Mouse (Mus musculus) heart, embryonic 10.5 days (tissue): ENCODE data around the gene Fam189a2. TPM values are rescaled to one million over a fixed set of nuclear protein-coding genes. Genes with fewer than 3 reads are reported as not detected.

Experiments used
- DNase-seq: peaks from one replicate; pipeline ENCODE4 v3.0.0-alpha.2; 2017; ENCODE audit warnings: low spot score
- H3K27ac ChIP-seq: fragments of 300-500 bp; sonication (generic); 2 replicates; pipeline ENCODE4 v1.5.1; 2016; ENCODE audit warnings: mild to moderate bottlenecking
- H3K27me3 ChIP-seq: fragments of 300-500 bp; sonication (generic); 2 replicates; pipeline ENCODE4 v1.6.1; 2016; ENCODE audit warnings: mild to moderate bottlenecking; ENCODE audit not compliant: poor library complexity, insufficient read depth, severe bottlenecking
- H3K36me3 ChIP-seq: fragments of 300-500 bp; sonication (generic); 2 replicates; pipeline ENCODE4 v1.6.1; 2016; ENCODE audit warnings: mild to moderate bottlenecking, moderate library complexity
- H3K4me1 ChIP-seq: fragments of 300-500 bp; sonication (generic); 2 replicates; pipeline ENCODE4 v1.6.1; 2016; ENCODE audit warnings: mild to moderate bottlenecking
- H3K4me3 ChIP-seq: fragments of 300-500 bp; sonication (generic); 2 replicates; pipeline ENCODE4 v1.5.1; 2016; ENCODE audit warnings: mild to moderate bottlenecking, moderate library complexity
- H3K9me3 ChIP-seq: fragments of 300-500 bp; sonication (generic); 2 replicates; pipeline ENCODE4 v1.6.1; 2016; ENCODE audit warnings: mild to moderate bottlenecking, moderate library complexity
- WGBS: fragments of 180-500 bp; shearing (Covaris S2); methylation state at CpG from one replicate; pipeline ENCODE4 v1.1.7; 2016; 5-methylcytosine and 5-hydroxymethylcytosine counted together
- polyA plus RNA-seq: library from polyadenylated mRNA; unstranded; fragments of >200 nt; fragmentation: Nextera tagmentation; extraction: Ambion mirVana; gene quantifications from 2 replicates; pipeline ENCODE4 v1.2.1, GENCODE M21; 2016

The Fam189a2 gene
- polyA plus RNA-seq = 3.3 and 5.3 TPM in 2 replicates

DNA sequence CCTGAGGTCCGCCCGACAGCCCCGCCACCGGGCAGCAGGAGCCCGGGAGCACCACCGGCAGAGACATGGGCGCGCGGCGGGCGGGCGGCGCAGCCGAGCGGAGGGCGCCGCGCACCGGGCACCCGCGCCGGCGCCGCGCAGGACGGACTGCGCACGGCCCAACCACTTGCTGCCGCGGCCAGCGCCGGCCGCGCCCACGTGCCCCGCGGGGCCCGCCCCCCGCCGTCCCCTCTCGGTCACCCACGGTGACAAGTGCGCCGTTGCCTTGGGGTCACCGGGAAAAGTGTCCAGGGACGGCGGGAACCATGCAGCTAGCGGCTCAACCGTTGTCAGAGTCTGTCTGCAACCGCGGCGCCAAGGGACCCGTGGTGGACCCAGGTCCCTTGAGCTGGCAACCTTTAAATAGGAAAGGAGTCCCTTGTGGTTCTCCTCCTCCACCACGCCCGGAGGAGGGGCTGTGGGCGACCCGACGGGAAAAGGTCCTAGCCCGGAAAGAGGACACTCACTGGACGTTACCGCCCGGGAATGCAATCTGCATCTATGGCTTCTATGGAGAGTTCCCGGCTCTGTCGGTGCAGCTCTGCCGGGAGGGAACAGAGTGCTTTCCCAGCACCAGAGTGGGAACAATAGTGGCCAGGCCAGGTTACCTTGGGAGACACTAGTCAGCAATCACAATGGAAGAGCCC lies at the start of gene Fam189a2:
Gene Fam189a2 (minus strand): TSS at position 149 of the 686 bp plus-strand sequence.
- Histone ChIP-seq H3K36me3 (no peaks in the 10 kb centered on the region; the same call in 1 of the 2 replicates), H3K27ac (peak within 1 kb of the TSS; percentile 90), H3K27me3 (peaks cover 13% of the 10 kb centered on the region; the same call in 1 of the 2 replicates), H3K9me3 (no peaks in the 10 kb centered on the region), H3K4me3 (peak within 1 kb of the TSS; percentile 83), H3K4me1 (peaks cover 18% of the 10 kb centered on the region)
- peak; percentile 80 for DNase-seq
- WGBS = 2% methylated on average over 56 of the region's 65 CpGs

DNA sequence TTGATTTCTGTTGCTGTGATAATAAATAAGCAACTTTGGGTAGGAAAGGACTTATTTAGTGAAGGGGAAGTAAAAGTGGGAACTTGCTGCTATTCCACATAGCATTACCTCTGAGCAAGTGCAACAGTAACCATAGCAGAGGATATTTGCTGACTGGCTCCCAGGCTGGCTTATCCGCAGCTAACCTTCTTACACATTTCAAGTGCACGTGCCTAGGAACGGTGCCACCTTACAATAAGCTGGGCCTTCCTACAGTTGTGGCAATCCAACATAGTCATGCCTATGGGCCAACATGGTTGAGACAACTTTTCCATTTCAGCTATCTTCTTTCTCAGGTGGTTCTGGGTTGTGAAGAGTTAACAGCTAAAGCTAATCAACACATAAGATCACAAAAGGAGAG lies 46.8 kb upstream of the Fam189a2 start:
- Histone ChIP-seq H3K4me1 (peaks cover 20% of the 10 kb centered on the region), H3K27ac (no peak overlapping the region), H3K27me3 (no peaks in the 10 kb centered on the region), H3K36me3 (no peaks in the 10 kb centered on the region), H3K4me3 (no peak overlapping the region), H3K9me3 (no peaks in the 10 kb centered on the region)
- 87% methylated on average over 3 of the region's 3 CpGs for WGBS
- DNase-seq = no peak

DNA sequence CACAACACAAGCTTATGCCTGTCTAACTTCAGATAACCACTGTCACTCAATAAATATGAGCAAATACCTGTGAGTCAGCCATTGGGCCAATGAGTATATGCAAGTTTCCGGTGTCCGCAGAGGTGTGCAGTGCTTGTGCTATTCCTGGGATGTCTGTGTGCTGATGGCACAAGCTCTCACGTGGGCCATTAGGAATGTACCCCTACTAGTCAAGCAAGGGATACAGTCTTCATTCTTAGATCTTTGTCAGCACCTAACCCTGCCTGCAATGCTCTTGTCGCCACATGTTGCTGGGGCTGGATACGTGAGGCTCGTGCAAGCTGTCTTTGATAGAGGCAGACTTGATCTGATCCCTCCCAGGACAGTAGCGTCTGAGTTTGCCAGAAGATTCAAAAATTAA lies 45.7 kb upstream of the Fam189a2 start:
- Histone ChIP-seq H3K36me3 (no peaks in the 10 kb centered on the region), H3K9me3 (no peaks in the 10 kb centered on the region), H3K27ac (no peak overlapping the region), H3K4me3 (no peak overlapping the region), H3K27me3 (no peaks in the 10 kb centered on the region), H3K4me1 (peaks cover 20% of the 10 kb centered on the region)
- DNase-seq = no peak
- 76% methylated on average over 7 of the region's 7 CpGs for WGBS

DNA sequence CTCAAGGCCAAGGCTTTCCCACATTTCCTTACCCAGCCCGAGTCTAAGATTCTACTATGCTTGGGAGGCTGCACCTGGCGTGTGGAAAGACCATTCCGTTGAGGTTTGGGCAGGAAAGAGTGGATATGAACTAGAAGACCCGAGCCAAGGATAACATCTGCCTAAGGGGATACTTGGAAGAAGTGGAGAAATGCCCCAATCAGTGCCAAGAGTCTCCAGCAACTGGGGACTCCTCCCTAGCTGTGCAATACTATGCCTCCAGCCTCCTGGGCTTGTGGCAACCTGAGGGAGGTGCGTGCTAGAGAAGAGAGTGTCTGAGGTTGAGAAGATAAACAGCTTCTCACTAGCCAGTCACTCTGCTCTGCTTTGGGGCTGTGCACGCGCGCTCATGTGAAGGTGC lies 45.1 kb upstream of the Fam189a2 start:
- WGBS = 84% methylated on average over 8 of the region's 8 CpGs
- peaks cover 16% of the 10 kb centered on the region for H3K4me1 ChIP-seq
- 0 out of 2 replicates have a peak overlapping the region, but pooled peaks have one; percentile 17 for H3K27ac ChIP-seq
- H3K9me3 ChIP-seq = no peaks in the 10 kb centered on the region
- no peaks in the 10 kb centered on the region for H3K27me3 ChIP-seq
- DNase-seq = no peak
- H3K4me3 ChIP-seq = no peak overlapping the region
- H3K36me3 ChIP-seq = no peaks in the 10 kb centered on the region

DNA sequence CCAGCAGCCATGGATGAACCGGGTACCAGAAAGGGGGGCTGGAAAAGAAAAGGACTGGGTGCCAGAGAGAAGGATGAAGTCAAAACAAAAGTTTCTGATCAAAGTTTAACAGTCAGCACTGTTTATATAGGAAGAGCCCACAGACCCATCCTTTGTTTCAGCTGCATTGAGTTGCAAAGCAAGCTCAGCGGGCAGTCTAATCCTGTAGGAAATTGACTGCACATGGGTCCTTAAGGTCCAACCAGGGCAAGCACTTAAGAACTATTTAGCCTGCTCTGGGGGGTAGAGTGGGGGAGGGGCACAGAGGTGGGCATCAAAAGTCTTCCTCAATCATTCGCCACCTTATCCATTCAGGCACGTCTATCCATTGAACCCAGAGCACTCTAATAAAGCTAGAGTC lies 42.3 kb upstream of the Fam189a2 start:
- WGBS = 75% methylated on average over 4 of the region's 4 CpGs

DNA sequence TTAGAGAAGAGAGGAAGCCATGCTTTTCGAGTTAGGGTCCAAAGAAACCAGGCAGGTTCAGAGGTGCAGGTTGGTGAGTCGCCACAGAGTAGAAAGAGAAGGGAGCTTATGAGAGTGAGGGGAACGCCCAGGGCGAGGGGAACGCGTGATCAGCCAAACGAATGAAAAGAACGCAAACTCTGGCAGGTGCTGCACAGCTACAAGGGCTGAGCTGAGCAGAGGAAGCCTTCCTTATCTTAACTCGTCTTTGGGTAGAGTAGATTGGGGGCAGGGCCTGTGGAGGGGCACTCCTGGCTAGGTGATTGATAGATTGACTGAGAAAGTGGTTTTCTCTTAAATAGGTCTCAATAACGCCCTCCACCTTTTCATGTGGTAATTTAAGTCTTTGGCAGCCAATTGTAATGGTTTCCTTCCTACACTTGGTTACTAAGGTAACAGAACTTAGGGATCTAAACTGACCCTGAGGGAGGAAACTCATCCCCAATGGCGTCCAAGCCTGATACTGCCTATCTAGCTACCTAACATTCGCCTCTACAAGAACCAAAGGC lies 33.6 kb upstream of the Fam189a2 start:
- 49% methylated on average over 12 of the region's 12 CpGs for WGBS
- H3K27me3 ChIP-seq = no peaks in the 10 kb centered on the region
- no peaks in the 10 kb centered on the region for H3K36me3 ChIP-seq
- H3K27ac ChIP-seq = no peak overlapping the region
- H3K4me1 ChIP-seq = no peaks in the 10 kb centered on the region
- H3K9me3 ChIP-seq = no peaks in the 10 kb centered on the region
- H3K4me3 ChIP-seq = no peak overlapping the region
- DNase-seq = no peak

More for the DNA sequence above, 42.3 kb upstream of the Fam189a2 start:
- Histone ChIP-seq H3K4me3 (no peak overlapping the region), H3K9me3 (no peaks in the 10 kb centered on the region), H3K27me3 (no peaks in the 10 kb centered on the region), H3K4me1 (peaks cover 3% of the 10 kb centered on the region; the same call in 1 of the 2 replicates), H3K27ac (no peak overlapping the region), H3K36me3 (no peaks in the 10 kb centered on the region)
- no peak for DNase-seq

DNA sequence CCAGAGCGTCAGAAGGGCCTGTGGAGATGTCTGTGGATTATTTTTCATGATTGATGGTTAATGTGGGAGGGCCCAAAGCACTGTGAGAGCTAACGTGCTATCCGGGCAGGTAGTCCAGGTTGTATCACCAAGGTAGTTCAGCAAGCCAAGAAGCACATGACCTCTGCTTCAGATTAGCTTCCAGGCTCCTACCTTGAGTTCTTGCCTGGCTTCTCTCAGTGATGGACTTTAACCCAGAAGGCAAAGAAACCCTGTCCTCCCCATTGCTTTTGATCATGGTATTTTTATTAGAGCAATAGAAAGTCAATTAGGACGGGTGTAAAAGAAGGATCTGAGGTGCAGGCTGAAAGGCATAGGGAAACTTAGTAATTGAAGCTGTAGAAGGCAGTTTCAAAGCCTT lies 32.8 kb upstream of the Fam189a2 start:
- no peak overlapping the region for H3K27ac ChIP-seq
- WGBS = 75% methylated on average over 4 of the region's 4 CpGs
- H3K27me3 ChIP-seq = no peaks in the 10 kb centered on the region
- no peaks in the 10 kb centered on the region for H3K9me3 ChIP-seq
- peaks cover 3% of the 10 kb centered on the region; the same call in 1 of the 2 replicates for H3K4me1 ChIP-seq
- DNase-seq = no peak
- no peaks in the 10 kb centered on the region for H3K36me3 ChIP-seq
- no peak overlapping the region for H3K4me3 ChIP-seq

DNA sequence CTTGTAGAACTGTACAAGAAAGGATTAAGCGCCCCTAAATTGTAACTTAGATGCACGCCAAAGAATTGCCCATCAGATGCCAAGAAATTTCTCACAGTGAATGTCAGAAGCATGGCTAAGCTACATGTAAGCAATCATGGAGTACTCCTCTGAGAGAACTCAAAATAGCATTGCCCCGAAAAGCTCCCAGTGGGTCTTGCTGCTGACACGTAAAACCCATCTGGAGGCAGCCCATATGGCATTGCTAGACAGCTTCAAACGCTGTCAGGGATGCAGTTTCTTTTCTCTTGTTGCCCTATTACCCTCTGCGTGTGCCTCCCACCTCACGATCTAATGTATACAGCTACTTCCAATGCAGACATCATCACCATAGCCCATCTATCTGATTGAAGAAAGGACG lies 28.0 kb upstream of the Fam189a2 start:
- no peaks in the 10 kb centered on the region for H3K27me3 ChIP-seq
- no peaks in the 10 kb centered on the region for H3K9me3 ChIP-seq
- H3K4me1 ChIP-seq = peaks cover 25% of the 10 kb centered on the region
- H3K36me3 ChIP-seq = no peaks in the 10 kb centered on the region
- 69% methylated on average over 8 of the region's 8 CpGs for WGBS
- DNase-seq = no peak
- H3K27ac ChIP-seq = peak overlapping the region; percentile 73
- no peak overlapping the region for H3K4me3 ChIP-seq

DNA sequence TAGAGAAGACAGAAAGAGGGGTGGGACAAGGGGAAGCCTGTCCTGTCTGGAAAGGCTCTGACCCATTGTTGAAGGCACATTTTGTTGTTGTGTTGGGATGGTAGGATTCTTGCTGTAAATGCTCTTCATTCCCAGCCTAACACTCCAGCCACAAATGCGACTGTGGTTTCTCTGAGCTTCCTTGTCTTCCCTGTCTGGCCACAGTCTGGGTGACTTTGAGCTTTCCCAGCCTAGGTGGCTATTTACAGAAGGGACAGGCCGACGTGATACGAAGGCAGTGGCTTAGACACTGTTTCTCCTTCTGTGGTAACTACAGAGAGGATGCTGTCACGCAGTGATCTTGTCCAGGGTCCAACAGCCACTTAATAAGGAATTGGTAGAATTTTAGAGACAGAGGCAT lies 27.2 kb upstream of the Fam189a2 start:
- peaks cover 25% of the 10 kb centered on the region for H3K4me1 ChIP-seq
- H3K4me3 ChIP-seq = no peak overlapping the region
- H3K27me3 ChIP-seq = no peaks in the 10 kb centered on the region
- 30% methylated on average over 5 of the region's 5 CpGs for WGBS
- DNase-seq = peak; percentile 88
- no peaks in the 10 kb centered on the region for H3K36me3 ChIP-seq
- H3K9me3 ChIP-seq = no peaks in the 10 kb centered on the region
- H3K27ac ChIP-seq = peak overlapping the region; percentile 84; the same call in 1 of the 2 replicates

DNA sequence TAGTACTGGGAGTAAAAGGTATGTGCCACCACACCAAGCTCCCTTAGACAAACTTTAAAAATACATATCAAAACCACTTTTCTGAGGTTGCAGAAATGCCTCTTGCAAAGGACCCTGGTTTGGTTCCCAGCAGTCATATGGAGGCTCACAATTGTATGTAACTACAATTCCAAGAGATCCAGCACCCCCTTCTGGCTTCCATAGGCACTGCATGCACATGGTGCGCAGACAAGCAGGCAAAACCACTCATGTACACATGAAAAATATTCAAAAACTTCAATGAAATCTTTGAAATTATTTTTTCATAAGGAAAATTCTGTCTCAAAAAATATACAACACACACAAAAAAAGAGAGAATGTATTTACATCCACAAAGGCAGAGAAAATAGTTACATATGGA lies 26.1 kb upstream of the Fam189a2 start:
- 90% methylated on average over 1 of the region's 1 CpGs for WGBS
- Histone ChIP-seq H3K27me3 (no peaks in the 10 kb centered on the region), H3K4me3 (no peak overlapping the region), H3K27ac (peak overlapping the region; percentile 84; the same call in 1 of the 2 replicates), H3K4me1 (peaks cover 25% of the 10 kb centered on the region), H3K9me3 (no peaks in the 10 kb centered on the region), H3K36me3 (no peaks in the 10 kb centered on the region)
- no peak for DNase-seq

DNA sequence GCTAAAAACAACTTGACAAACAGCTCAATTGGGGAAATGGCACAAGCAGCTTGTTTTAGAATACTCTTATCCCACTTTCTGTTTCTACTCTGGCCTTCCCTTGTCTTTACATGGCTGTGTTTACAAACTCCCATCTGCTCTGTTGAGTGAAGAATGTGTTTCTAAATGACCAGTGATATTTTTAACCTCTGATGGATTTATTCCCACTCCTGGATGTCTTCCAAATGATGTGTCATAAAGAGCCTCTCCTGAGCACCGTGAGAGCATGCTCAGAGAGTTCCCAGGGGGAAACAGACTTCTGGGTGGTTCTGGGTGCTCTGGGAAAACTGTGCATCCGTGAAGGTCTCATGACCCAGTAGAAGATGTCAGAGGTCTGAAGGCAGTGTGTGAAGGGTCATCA lies 24.1 kb upstream of the Fam189a2 start:
- Histone ChIP-seq H3K27me3 (no peaks in the 10 kb centered on the region), H3K36me3 (no peaks in the 10 kb centered on the region), H3K4me1 (peaks cover 34% of the 10 kb centered on the region), H3K27ac (peak overlapping the region; percentile 81), H3K4me3 (no peak overlapping the region), H3K9me3 (no peaks in the 10 kb centered on the region)
- DNase-seq = no peak
- WGBS = 48% methylated on average over 2 of the region's 2 CpGs

DNA sequence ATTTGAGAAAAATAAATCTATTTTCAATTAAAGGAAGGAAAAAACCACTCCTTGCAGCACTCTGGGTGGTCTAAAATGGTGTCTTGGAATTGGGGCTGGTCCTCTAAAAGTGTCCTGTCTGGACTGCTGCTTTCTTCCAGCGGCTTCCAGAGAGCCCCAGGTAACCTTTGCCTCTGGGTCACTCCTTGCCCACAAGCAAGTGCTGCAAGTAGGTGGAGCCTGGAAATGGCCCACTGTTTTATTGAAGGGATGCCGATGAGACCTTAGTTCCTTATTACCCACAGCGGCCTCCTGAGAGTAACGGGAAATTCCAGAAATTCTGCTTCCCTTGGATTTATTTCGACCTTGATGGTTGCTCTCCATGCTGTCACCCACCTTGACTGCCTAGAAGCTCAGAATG lies 23.4 kb upstream of the Fam189a2 start:
- H3K36me3 ChIP-seq = no peaks in the 10 kb centered on the region
- 75% methylated on average over 5 of the region's 5 CpGs for WGBS
- H3K4me3 ChIP-seq = no peak overlapping the region
- H3K4me1 ChIP-seq = peaks cover 41% of the 10 kb centered on the region
- no peaks in the 10 kb centered on the region for H3K27me3 ChIP-seq
- H3K9me3 ChIP-seq = no peaks in the 10 kb centered on the region
- no peak for DNase-seq
- peak overlapping the region; percentile 81 for H3K27ac ChIP-seq

DNA sequence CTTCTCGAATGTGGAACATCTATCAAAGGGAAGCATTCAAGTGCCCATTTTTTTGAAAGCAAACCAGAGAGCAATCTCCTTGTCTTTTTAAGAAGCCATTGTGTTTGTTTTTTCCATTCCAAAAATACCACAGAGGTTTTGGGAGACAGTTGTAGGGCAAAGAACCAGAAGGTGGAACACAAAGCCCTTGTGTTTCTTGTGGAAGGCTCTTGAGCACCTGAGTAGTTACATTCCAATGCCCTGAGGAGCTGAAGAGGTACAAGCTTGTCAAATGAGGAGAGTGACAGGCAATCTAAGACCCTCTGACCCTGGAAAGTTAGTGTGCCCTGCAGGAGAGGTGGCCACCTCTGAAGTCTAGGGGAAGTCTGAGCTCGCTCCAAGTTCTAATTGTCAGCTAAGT lies 19.7 kb upstream of the Fam189a2 start:
- no peak overlapping the region for H3K4me3 ChIP-seq
- WGBS = 48% methylated on average over 2 of the region's 2 CpGs

More for the DNA sequence above, 19.7 kb upstream of the Fam189a2 start:
- no peak for DNase-seq
- H3K4me1 ChIP-seq = peaks cover 39% of the 10 kb centered on the region
- H3K27ac ChIP-seq = peak overlapping the region; percentile 44; the same call in 1 of the 2 replicates
- no peaks in the 10 kb centered on the region for H3K9me3 ChIP-seq
- H3K27me3 ChIP-seq = no peaks in the 10 kb centered on the region
- H3K36me3 ChIP-seq = no peaks in the 10 kb centered on the region
